Mouse (Mus musculus) megakaryocyte, embryonic 14.5 days (primary cell): ENCODE data around the gene Rgs4.

ENCODE experiments used
- FLI1 ChIP-seq: IDR thresholded peaks from 2 replicates; pipeline ENCODE4 v1.6.1; 2012; ENCODE audit warnings: low read length, inconsistent platforms, mixed read lengths
- GATA1 ChIP-seq: IDR thresholded peaks from 3 replicates; pipeline ENCODE4 v1.6.1; 2012; ENCODE audit warnings: mixed read lengths, low read length, inconsistent platforms, borderline replicate concordance

DNA sequence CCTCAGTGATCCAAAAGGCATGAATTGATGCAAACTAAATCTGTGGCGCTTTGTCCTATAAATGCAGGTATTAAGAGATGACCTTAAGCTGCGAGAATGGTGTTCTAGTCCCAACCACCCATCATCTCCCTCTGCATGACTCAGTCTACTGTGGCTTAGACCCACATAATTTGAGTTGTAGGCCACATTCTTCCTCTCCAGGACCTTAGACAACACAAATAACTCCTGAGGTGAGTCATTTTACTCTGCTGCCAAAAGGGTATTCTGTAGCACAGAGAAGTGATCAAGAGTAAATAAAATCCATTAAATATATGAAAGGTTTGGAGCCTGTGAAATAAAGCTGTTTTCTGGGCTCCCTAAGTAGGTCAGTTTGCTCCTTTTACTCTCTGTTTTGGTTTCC, 48.3 kb downstream of the Rgs4 start:
- TF ChIP-seq GATA1 (no peak), FLI1 (no peak)
